Mouse (Mus musculus) urinary bladder, adult 18-20 months (tissue): Measurements from ENCODE around the gene BC107364.
"Not testable (repeated sequence)": the region's sequence is repeated elsewhere in the genome, so short reads cannot be mapped to it uniquely, and the experiment has no call there.

Source experiments
- DNase-seq, 2 experiments: peaks; one replicate each; pipeline ENCODE4 v3.0.0; 2022; ENCODE audit warnings: low spot score in 2 of 2, mixed read lengths in 2 of 2

Gene BC107364

DNA sequence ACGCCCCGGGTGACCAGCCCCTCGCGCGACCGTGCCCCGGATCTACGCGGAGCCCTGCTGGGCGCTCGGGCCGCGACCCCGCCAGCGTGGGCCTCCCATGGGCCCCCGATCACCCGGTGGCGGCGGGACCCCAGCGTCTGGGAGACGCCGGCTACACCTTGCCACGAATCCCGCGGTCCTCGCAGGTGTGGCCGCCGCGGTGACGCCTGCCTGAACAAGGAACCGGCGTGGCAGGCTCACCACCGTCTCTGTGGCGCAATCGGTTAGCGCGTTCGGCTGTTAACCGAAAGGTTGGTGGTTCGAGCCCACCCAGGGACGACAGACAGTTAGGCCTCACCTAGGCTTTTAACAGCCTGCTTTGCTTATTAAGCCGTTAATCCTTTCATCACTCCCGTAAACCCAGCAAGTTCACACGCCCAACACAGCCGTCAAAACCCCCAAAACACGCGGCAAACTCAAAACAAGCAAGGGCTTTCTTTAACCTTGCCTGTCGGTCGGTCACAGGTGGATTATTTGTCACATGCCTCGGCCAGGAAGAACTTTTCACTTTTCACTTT lies 847 bp downstream of the BC107364 start:
- not testable (repeated sequence) for DNase-seq

- not testable (repeated sequence) for DNase-seq
These were observed 1.6 kb downstream of the BC107364 start for GRCm38 (mm10) chr3:96450586-96450896.

GRCm38 (mm10) chr3:96449762-96450585 lies 2.1 kb downstream of the BC107364 start:
- DNase-seq, result not testable (repeated sequence)

DNA sequence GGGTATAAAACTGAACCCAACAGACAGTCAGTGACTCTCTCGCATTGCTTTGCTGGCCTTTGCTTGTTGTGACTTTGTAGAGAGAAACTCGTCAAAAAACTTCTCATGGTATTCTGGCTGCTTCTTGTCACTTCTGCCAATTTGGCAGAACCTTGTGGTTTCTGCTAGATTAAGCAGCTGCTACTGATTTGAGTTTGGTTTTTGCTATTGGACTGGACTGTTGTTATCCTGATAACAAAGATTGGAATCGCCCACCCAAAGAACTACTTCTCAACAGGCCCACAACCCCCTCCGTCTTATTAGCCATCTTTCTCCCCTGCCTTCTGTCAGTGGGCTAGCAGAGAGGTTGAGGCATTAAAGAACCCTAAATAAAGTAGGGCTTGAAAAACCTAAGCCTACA lies 6.7 kb downstream of the BC107364 start:
- no peak for DNase-seq

GRCm38 (mm10) chr3:96440578-96440977 lies 11.5 kb downstream of the BC107364 start:
- peak; percentile 50 to 55 for DNase-seq

GRCm38 (mm10) chr3:96435557-96436091 lies 16.5 kb downstream of the BC107364 start:
- DNase-seq, result no peak

DNA sequence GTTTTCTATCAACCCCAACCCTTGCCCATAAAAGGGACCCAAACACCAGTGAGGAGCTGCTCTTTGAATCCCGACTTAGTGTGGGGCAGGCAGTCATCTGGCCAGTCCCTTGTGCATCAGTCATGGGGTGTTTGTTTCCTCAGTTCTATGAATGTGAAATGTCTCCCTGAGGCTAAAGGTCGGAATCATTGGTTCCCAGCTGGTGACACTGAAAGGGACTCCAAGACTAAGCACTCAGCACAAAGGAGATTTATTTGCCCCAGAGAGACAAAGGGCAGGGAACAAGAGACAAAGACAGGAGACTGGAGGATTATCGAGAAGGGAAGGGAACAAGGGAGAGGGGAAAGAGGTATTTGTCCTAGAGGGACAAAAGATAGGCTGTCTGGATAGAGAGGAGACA lies 19.9 kb downstream of the BC107364 start:
- DNase-seq, result no peak

GRCm38 (mm10) chr3:96429819-96430132 lies 22.3 kb downstream of the BC107364 start:
- no peak for DNase-seq

GRCm38 (mm10) chr3:96428941-96429818 lies 22.9 kb downstream of the BC107364 start:
- DNase-seq, result no peak

DNA sequence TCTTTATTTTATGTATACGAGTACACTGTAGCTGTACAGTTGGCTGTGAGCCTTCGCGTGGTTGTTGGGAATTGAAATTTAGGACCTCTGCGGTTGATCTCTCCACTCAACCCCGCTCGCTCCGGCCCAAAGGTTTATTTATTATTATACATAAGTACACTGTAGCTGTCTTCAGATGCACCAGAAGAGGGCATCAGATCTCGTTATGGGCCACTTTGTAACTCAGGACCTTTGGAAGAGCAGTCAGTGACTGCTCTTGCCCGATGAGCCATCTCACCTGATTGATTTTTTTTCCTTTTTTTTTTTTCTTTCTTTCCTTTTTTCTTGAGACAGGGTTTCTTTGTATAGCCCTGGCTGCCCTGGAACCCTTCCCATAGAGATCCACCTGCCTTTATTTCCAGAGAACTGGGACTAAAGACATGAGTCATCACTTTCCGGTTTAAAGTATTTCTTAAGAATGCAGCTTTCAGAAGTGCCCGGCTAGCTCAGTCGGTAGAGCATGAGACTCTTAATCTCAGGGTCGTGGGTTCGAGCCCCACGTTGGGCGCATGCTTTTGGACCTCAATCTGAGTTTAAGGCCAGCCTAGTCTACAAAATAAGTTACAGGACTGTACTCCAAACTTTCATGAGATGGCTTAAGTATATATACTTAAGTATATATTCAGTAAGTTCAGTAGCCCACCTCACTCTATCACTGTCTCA lies 24.2 kb downstream of the BC107364 start:
- DNase-seq, result no peak

DNA sequence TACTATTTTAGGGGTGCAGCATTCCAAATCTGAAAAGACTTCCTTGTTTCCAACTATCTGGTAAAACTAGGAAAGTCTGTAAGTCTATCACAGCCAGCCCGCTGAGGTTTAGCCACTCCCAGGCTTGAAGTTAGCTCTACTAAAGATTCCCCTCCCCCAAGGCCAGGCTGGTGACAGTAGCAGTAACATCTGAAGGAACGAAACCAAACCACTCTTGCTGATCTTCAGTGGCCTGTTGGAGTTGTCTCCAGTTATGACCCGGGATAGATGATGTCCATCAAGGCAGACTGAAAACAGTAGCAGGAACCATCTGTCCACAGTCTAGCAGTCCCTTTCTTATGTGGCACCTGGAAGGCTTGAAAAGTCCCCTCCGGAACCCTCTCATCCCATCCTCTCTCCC lies 24.8 kb downstream of the BC107364 start:
- DNase-seq, result no peak

DNA sequence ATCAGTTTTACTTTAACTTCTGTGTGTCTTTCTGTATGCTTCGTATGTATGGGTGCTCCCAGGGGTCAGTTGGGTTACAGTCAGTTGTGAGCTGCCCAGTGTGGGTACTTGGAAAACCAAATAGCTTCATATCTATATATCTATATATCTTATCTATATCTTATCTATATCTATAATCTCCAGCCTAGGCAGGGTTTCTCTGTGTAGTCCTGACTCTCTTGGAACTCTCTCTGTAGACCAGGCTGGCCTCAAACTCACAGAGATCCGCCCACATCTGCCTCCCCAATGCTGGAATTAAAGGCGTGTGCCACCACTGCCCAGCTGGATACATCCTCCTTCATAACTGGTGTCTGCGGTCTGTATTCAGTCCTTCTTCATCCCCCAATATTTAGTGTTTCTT lies 25.8 kb downstream of the BC107364 start:
- DNase-seq, result no peak

GRCm38 (mm10) chr3:96424447-96424846 lies 27.7 kb downstream of the BC107364 start:
- not testable (repeated sequence) for DNase-seq

GRCm38 (mm10) chr3:96423889-96424288 lies 28.2 kb downstream of the BC107364 start:
- DNase-seq, result no peak

- DNase-seq, result no peak
These were observed 31.3 kb downstream of the BC107364 start for GRCm38 (mm10) chr3:96420796-96421195.

DNA sequence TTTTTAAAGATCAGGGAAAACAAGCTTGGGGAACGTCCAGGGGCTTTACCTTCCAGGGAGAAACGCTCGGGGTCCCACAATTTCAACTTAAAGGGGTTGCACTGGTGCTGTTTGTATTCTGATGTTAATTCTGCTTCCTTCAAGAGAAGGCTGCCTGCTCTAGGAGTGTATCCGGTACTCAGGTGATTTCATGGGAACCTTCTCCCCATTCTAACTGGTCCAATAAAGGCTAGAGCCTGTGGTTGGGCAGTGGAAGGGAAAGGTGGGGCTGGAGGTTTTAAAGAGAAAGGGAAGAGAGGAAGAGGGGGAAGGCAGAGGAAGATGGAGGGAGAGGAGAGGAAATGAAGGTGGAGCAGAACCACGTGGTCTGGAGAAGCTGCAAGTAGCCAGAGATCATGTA lies 33.2 kb downstream of the BC107364 start:
- DNase-seq, result not testable (repeated sequence)

- no peak for DNase-seq
These were observed 34.0 kb downstream of the BC107364 start for GRCm38 (mm10) chr3:96417850-96418815.

- DNase-seq, result no peak
These were observed 35.5 kb downstream of the BC107364 start for GRCm38 (mm10) chr3:96416595-96416994.

DNA sequence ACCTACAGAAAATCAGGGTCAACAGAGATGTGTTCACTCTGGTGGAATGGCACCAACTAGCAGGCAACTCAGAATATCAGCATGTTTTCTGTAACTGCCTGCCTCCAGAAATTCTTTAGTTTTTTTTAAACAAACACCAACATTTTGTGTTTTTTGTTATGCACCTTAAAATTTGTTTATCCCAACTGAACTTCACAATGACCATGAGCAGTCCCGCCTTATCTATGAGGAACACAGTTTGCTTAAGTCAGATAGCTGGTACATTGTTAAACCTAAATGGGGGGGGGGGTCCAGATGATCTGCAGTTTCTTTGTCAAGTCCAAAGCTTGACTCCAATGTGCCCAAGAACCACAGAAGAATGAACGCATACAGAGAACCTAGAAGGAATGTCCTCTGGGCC lies 36.0 kb downstream of the BC107364 start:
- DNase-seq, result no peak

DNA sequence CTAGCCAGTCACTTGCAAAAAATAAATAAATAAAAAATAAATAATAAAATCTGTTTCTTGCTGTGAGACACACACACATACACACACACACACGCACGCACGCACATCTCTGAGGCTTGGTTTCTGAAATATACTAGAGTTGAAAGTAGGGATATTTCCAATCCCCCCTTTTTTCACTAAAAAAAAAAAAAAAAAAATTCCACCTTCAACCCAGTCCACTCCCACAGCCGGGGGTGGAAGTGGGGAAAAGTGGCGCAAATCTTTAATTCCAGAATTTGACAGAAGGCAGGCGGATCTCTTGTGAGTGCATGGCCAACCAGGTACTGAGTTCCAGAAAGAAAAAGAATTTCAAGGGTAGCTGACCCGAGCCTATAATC lies 37.2 kb downstream of the BC107364 start:
- DNase-seq, result no peak
